8 mouse cellular contexts compared by ENCODE assay signal in the genomic region with DNA sequence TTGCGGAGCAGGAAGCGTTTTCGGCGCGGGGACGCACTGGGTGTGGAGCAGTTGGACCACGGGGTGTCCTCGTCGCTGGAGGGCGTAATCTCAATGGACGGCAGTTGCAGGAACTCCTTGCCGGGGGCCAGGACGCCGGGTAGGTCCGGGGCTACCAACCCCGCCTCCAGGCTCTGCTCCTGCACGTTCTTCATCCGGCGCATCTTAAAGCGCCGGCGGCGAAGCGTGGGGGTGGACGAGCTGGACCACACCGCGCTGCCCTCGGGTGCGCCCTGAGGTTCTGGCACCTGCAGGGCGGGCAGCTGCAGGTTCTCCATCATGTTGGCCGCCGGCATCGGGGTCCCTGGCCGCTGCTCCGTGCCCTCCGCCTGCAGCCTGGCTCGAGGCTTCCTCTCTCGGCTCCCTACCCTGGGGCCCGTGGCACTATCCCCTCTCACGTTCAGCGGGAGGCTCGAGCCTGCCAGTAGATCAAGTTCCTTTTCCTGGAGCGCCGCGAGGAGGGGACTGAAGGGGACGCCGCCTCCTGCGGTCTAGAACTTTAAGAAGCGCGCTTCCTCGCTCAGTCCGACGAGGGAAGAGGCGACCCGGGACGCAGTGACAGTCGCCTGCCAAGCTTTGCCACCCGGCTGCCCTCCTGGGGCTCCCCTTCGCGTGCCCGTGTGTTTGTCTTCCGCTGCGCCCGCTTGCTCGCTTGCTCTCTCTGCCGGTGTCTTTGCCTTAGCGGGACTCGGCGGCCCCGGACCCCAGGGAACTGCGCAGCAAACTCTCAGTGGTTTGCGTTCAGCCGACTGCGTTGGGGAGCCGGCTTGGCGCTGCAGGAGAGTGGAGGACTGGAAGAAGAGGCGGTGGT.
DNase-seq lines count a peak whose midpoint lies in the region; ATAC-seq and TF ChIP-seq lines count a peak whose summit lies in the region.

No protein-coding gene starts in this region.

- peak overlapping the region; percentile 100 for H3K4me2 ChIP-seq in forebrain, embryonic 15.5 days (replicated peaks)

- peak overlapping the region; percentile 69 to 78 for H3K4me3 ChIP-seq in ES-E14 (ENCODE audit: insufficient read depth in 1 of 2, low read depth in 1 of 2, low read length in 2 of 2, poor library complexity in 1 of 2, severe bottlenecking in 1 of 2)
- H3K4me3 ChIP-seq in forebrain, embryonic 15.5 days, result peak overlapping the region; percentile 71

- H3K4me1 ChIP-seq in ES-E14 (ENCODE audit: control insufficient read depth in 2 of 2, insufficient read depth in 2 of 2, low read length in 2 of 2, poor library complexity in 1 of 2), result no peaks in the 10 kb centered on the region; a peak in 1 of 4 replicates
- peaks cover 13% of the 10 kb centered on the region for H3K4me1 ChIP-seq in forebrain, embryonic 15.5 days

- DNase-seq in ES-E14 (ENCODE audit: low read depth, low spot score), result peak; percentile 45
- DNase-seq in cerebellum, adult 11-12 months, result peak; percentile 74
- peak; percentile 64 for DNase-seq in heart, postnatal 4 days
- DNase-seq in left cerebral cortex, postnatal 25 days (ENCODE audit: low spot score in 2 of 2), result peak; percentile 34 to 52
- DNase-seq in right cerebral cortex, postnatal 10 days (ENCODE audit: low spot score in 2 of 2), result peak; percentile 64 to 71
- DNase-seq in urinary bladder, postnatal 14 days (ENCODE audit: low spot score), result peak; percentile 58

- under 1% methylated on average over 77 of the region's 77 CpGs for WGBS in forebrain, embryonic 15.5 days

- no peaks in the 10 kb centered on the region for H3K27me3 ChIP-seq in forebrain, embryonic 15.5 days

- intact Hi-C loops in left cerebral cortex, postnatal 25 days (cut with DNase I), result loop anchor here (1.0 kb wide), 1 partner anchor 128 kb away; no protein-coding TSS in a partner anchor

- H3K9me3 ChIP-seq in ES-E14 (ENCODE audit: control insufficient read depth, insufficient read depth, low read depth, low read length), result no peaks in the 10 kb centered on the region
- no peaks in the 10 kb centered on the region for H3K9me3 ChIP-seq in forebrain, embryonic 15.5 days

- peak overlapping the region; percentile 45 for H3K9ac ChIP-seq in ES-E14 (ENCODE audit: insufficient read depth, low read depth, low read length, poor library complexity, severe bottlenecking)
- peak overlapping the region; percentile 76 for H3K9ac ChIP-seq in forebrain, embryonic 15.5 days (replicated peaks)

- H3K27ac ChIP-seq in ES-E14 (ENCODE audit: insufficient read depth, low read depth, low read length, poor library complexity, severe bottlenecking), result no peak overlapping the region
- peak overlapping the region; percentile 85 for H3K27ac ChIP-seq in forebrain, embryonic 15.5 days (replicated peaks)

- no peaks in the 10 kb centered on the region for H3K36me3 ChIP-seq in ES-E14 (ENCODE audit: control insufficient read depth, insufficient read depth, low read length, poor library complexity, severe bottlenecking)
- H3K36me3 ChIP-seq in forebrain, embryonic 15.5 days, result no peaks in the 10 kb centered on the region

- in situ Hi-C loops in ES-E14 (cut with MboI; ENCODE audit: low sequenced_read_pairs in 2 of 2, unreplicated experiment in 2 of 2), result no loop called here

- peak; percentile 72 for ATAC-seq in forebrain, embryonic 15.5 days (replicated peaks)
- ATAC-seq in megakaryocyte progenitor cell, adult 5-6 weeks (replicated peaks; ENCODE audit: poor library complexity), result peak; percentile 62

TF ChIP-seq in ES-E14, 5 proteins besides CTCF, POLR2A, EP300 and RAD21:
- TF ChIP-seq ZC3H11A (IDR thresholded peaks at IDR 0.05; ENCODE audit: borderline replicate concordance, low read depth, low read length) (no peak), ZNF384 (IDR thresholded peaks at IDR 0.05; ENCODE audit: low read depth, low read length) (no peak), HCFC1 (IDR thresholded peaks at IDR 0.05; ENCODE audit: borderline replicate concordance, insufficient read depth, low read length) (no peak), CHD2 (IDR thresholded peaks at IDR 0.05; ENCODE audit: low read depth, low read length) (no peak), MAFK (IDR thresholded peaks at IDR 0.05; ENCODE audit: insufficient read depth, low read depth, low read length) (no peak)
